Mouse (Mus musculus) gastrocnemius, postnatal 36 days (tissue): ENCODE data around the gene Mfsd8. TPM values are rescaled to one million over a fixed set of nuclear protein-coding genes. Genes with fewer than 3 reads are reported as not detected.

ENCODE experiments used
- total RNA-seq, 2 experiments: library from RNA; stranded (reverse); gene quantifications; 2 replicates each; pipeline ENCODE4 v1.2.3; 2021

Gene Mfsd8
- total RNA-seq, 2 experiments from 2014 or later, result 12.9 to 16.6 TPM

Other genes starting within 250 kb of the Mfsd8 start
- gene Slc25a31, start 138.0 kb downstream of the Mfsd8 start, total RNA-seq, result not detected
- gene Hspa4l, start 102.4 kb downstream of the Mfsd8 start, total RNA-seq, result 1 to 10 TPM; 5.6 to 6.2 TPM
- gene Plk4, start 46.9 kb downstream of the Mfsd8 start, total RNA-seq, result under 1 TPM; 0.54 to 0.71 TPM
- gene Abhd18, start 84 bp upstream of the Mfsd8 start, total RNA-seq, result 10 to 100 TPM; 13.1 to 23.9 TPM
- gene 1700034I23Rik, start 55.7 kb upstream of the Mfsd8 start, total RNA-seq, result under 1 TPM in 1 of 2 experiments, not detected in 1; 0.10 TPM
- gene Larp1b, start 102.9 kb upstream of the Mfsd8 start, total RNA-seq, result 10 to 100 TPM; 66.4 to 69.0 TPM
- 10 to 100 TPM; 15.2 to 17.7 TPM for gene Pgrmc2, start 236.2 kb upstream of the Mfsd8 start, total RNA-seq